Mouse (Mus musculus) brain, adult 2 months (tissue): ENCODE measurements at regions not wholly inside any gene's neighbourhood (a gene's known extent, or its start where the extent isn't known, plus 50 kb on each side); places are given as distances from the start of the nearest gene placed in this dataset.

Source experiments
- DNase-seq: peaks from one replicate; pipeline ENCODE4 v3.0.0; 2011; ENCODE audit warnings: low read depth, low spot score

- no peak for DNase-seq
Measured at GRCm38 (mm10) chr9:30021981-30022380, 59.0 kb upstream of the Ntm start.

- no peak for DNase-seq
Measured at GRCm38 (mm10) chr9:30025275-30025674, 62.3 kb upstream of the Ntm start.

- peak; percentile 82 for DNase-seq
Measured at GRCm38 (mm10) chr9:30026939-30027338, 64.0 kb upstream of the Ntm start.

- no peak for DNase-seq
Measured at GRCm38 (mm10) chr9:30040396-30040795, 77.5 kb upstream of the Ntm start.

GRCm38 (mm10) chr9:30064551-30064950 is 101.6 kb upstream of the Ntm start:
- no peak for DNase-seq

- DNase-seq = no peak
Measured at GRCm38 (mm10) chr9:30067980-30068379, 105.0 kb upstream of the Ntm start.

- DNase-seq = no peak
Measured at GRCm38 (mm10) chr9:30075233-30075632, 112.3 kb upstream of the Ntm start.

- peak; percentile 56 for DNase-seq
Measured at GRCm38 (mm10) chr9:30076006-30076405, 113.1 kb upstream of the Ntm start.

- DNase-seq = peak; percentile 37
Measured at GRCm38 (mm10) chr9:30076482-30076881, 113.5 kb upstream of the Ntm start.

- DNase-seq = no peak
Measured at GRCm38 (mm10) chr9:30101942-30102341, 139.0 kb upstream of the Ntm start.

GRCm38 (mm10) chr9:30122371-30122770 is 159.4 kb upstream of the Ntm start:
- no peak for DNase-seq

- peak; percentile 24 for DNase-seq
Measured at GRCm38 (mm10) chr9:30129151-30129550, 166.2 kb upstream of the Ntm start.

GRCm38 (mm10) chr9:30131626-30132025 is 168.7 kb upstream of the Ntm start:
- DNase-seq = no peak

- DNase-seq = peak; percentile 88
Measured at GRCm38 (mm10) chr9:30134303-30134702, 171.4 kb upstream of the Ntm start.

- DNase-seq = peak; percentile 95
Measured at GRCm38 (mm10) chr9:30137611-30138287, 174.8 kb upstream of the Ntm start.

GRCm38 (mm10) chr9:30140188-30140587 is 177.2 kb upstream of the Ntm start:
- DNase-seq = peak; percentile 87

- peak; percentile 86 for DNase-seq
Measured at GRCm38 (mm10) chr9:30141186-30141585, 178.2 kb upstream of the Ntm start.

GRCm38 (mm10) chr9:30142806-30143458 is 180.0 kb upstream of the Ntm start:
- peak; percentile 69 for DNase-seq

- DNase-seq = peak; percentile 86
Measured at GRCm38 (mm10) chr9:30149481-30150468, 186.8 kb upstream of the Ntm start.

GRCm38 (mm10) chr9:30151173-30151572 is 188.2 kb upstream of the Ntm start:
- DNase-seq = no peak

- DNase-seq = no peak
Measured at GRCm38 (mm10) chr9:30166235-30166752, 203.4 kb upstream of the Ntm start.

- DNase-seq = no peak
Measured at GRCm38 (mm10) chr9:30167223-30167622, 204.3 kb upstream of the Ntm start.
